Mouse (Mus musculus) ES-E14 (cell line): ENCODE data around the gene Mrln. TPM values are rescaled to one million over a fixed set of nuclear protein-coding genes. Genes with fewer than 3 reads are reported as not detected.
A peak's percentile ranks its signal among the peaks of the same experiment; 100 is the strongest.

Experiments used
- DNase-seq: peaks from one replicate; pipeline ENCODE4 v3.0.0-alpha.2; 2013; ENCODE audit warnings: low read depth, low spot score
- H3K27ac ChIP-seq: 2 replicates; pipeline ENCODE4 v1.5.1; 2012; ENCODE audit warnings: low read depth, mild to moderate bottlenecking, low read length, moderate library complexity, mixed read lengths; ENCODE audit not compliant: poor library complexity, insufficient read depth, severe bottlenecking
- H3K36me3 ChIP-seq: 2 replicates; pipeline ENCODE4 v1.6.1; 2012; ENCODE audit warnings: mild to moderate bottlenecking, low read length, moderate library complexity, mixed read lengths; ENCODE audit not compliant: control insufficient read depth, poor library complexity, insufficient read depth, severe bottlenecking
- H3K4me1 ChIP-seq, 2 experiments: fragments of 150-350 bp in 1 of 2; sonication (generic) in 1 of 2; 2 replicates each; pipeline ENCODE4 v1.6.1; 2012; ENCODE audit warnings: low read length in 2 of 2, mild to moderate bottlenecking in 1 of 2, mixed read lengths in 1 of 2; ENCODE audit not compliant: control insufficient read depth in 2 of 2, insufficient read depth in 2 of 2, poor library complexity in 1 of 2
- H3K4me3 ChIP-seq, 2 experiments: fragments of 150-350 bp in 1 of 2; sonication (generic) in 1 of 2; 2 replicates each; pipeline ENCODE4 v1.5.1; 2012; ENCODE audit warnings: low read length in 2 of 2, low read depth in 1 of 2, mild to moderate bottlenecking in 1 of 2, mixed read lengths in 1 of 2; ENCODE audit not compliant: insufficient read depth in 1 of 2, poor library complexity in 1 of 2, severe bottlenecking in 1 of 2
- H3K9ac ChIP-seq: 2 replicates; pipeline ENCODE4 v1.6.1; 2012; ENCODE audit warnings: low read depth, mild to moderate bottlenecking, low read length, mixed read lengths; ENCODE audit not compliant: poor library complexity, insufficient read depth, severe bottlenecking
- H3K9me3 ChIP-seq: fragments of 150-350 bp; sonication (generic); 2 replicates; pipeline ENCODE4 v1.6.1; 2012; ENCODE audit warnings: low read depth, mild to moderate bottlenecking, low read length; ENCODE audit not compliant: control insufficient read depth, insufficient read depth
- CHD2 ChIP-seq: IDR thresholded peaks from 2 replicates; pipeline ENCODE4 v1.6.1; 2014; ENCODE audit warnings: mild to moderate bottlenecking, low read depth, low read length, inconsistent platforms
- HCFC1 ChIP-seq: IDR thresholded peaks from 2 replicates; pipeline ENCODE4 v1.6.1; 2012; ENCODE audit warnings: low read length, inconsistent platforms, borderline replicate concordance; ENCODE audit not compliant: insufficient read depth
- MAFK ChIP-seq: IDR thresholded peaks from 2 replicates; pipeline ENCODE4 v1.6.1; 2014; ENCODE audit warnings: mild to moderate bottlenecking, low read depth, low read length, inconsistent platforms; ENCODE audit not compliant: insufficient read depth
- ZC3H11A ChIP-seq: IDR thresholded peaks from 2 replicates; pipeline ENCODE4 v1.6.1; 2012; ENCODE audit warnings: low read depth, mild to moderate bottlenecking, inconsistent platforms, low read length, borderline replicate concordance
- ZNF384 ChIP-seq: IDR thresholded peaks from 2 replicates; pipeline ENCODE4 v1.6.1; 2012; ENCODE audit warnings: low read depth, low read length, inconsistent platforms
- in situ Hi-C, 2 experiments: fragments of 600-800 bp; cut with MboI; formaldehyde crosslinking; loops; one replicate each; pipeline ENCODE4 v1.15.1; 2025; ENCODE audit warnings: low sequenced_read_pairs in 2 of 2, inconsistent platforms in 1 of 2; ENCODE audit not compliant: unreplicated experiment in 2 of 2
- total RNA-seq: library from RNA; depleted of rRNA; stranded (reverse); fragments of 300-350 nt; gene quantifications from 2 replicates; pipeline ENCODE4 v1.2.3, GENCODE M21; 2012

Mrln gene
- total RNA-seq, 1 experiment = not detected

- TF ChIP-seq CHD2 = no peak
- TF ChIP-seq ZC3H11A = no peak
- no peak for TF ChIP-seq MAFK
- no peak for TF ChIP-seq ZNF384
- no peak for TF ChIP-seq HCFC1
- peak; percentile 37 for DNase-seq
- no peak overlapping the region for H3K9ac ChIP-seq
- no peak overlapping the region; the same call in 1 of the 2 replicates for H3K27ac ChIP-seq
- H3K4me1 ChIP-seq = peaks cover 0 to 14% of the 10 kb centered on the region in 2 experiments; a peak in 3 of 4 replicates
- in situ Hi-C loops = no loop called here
- no peak overlapping the region for H3K4me3 ChIP-seq
- H3K9me3 ChIP-seq = no peaks in the 10 kb centered on the region
- H3K36me3 ChIP-seq = peaks cover 35% of the 10 kb centered on the region
These were observed 14.6 kb upstream of the Mrln start for GRCm38 (mm10) chr10:70189864-70190263.

- peaks cover 5 to 10% of the 10 kb centered on the region in 2 experiments; a peak in 3 of 4 replicates for H3K4me1 ChIP-seq
- TF ChIP-seq MAFK (no peak), ZNF384 (no peak), CHD2 (no peak), ZC3H11A (no peak), HCFC1 (no peak)
- peaks cover 15% of the 10 kb centered on the region; the same call in 1 of the 2 replicates for H3K36me3 ChIP-seq
- no peaks in the 10 kb centered on the region for H3K9me3 ChIP-seq
- no peak for DNase-seq
- H3K4me3 ChIP-seq = no peak overlapping the region
- in situ Hi-C loops = no loop called here
- H3K9ac ChIP-seq = no peak overlapping the region
- no peak overlapping the region for H3K27ac ChIP-seq
These were observed 10.2 kb upstream of the Mrln start for GRCm38 (mm10) chr10:70194283-70194682.

GRCm38 (mm10) chr10:70195279-70195678, 9.2 kb upstream of the Mrln start:
- Histone ChIP-seq H3K27ac (no peak overlapping the region), H3K4me1 (peaks cover 5 to 7% of the 10 kb centered on the region in 2 experiments; a peak in 3 of 4 replicates), H3K36me3 (peaks cover 11% of the 10 kb centered on the region; the same call in 1 of the 2 replicates), H3K9me3 (no peaks in the 10 kb centered on the region), H3K9ac (no peak overlapping the region), H3K4me3 (no peak overlapping the region)
- no peak for TF ChIP-seq CHD2
- TF ChIP-seq ZC3H11A = no peak
- TF ChIP-seq ZNF384 = no peak
- no peak for TF ChIP-seq MAFK
- no peak for TF ChIP-seq HCFC1
- no peak for DNase-seq
- in situ Hi-C loops = no loop called here

- peak; percentile 46 for DNase-seq
- Histone ChIP-seq H3K36me3 (peaks cover 11% of the 10 kb centered on the region; the same call in 1 of the 2 replicates), H3K9me3 (no peaks in the 10 kb centered on the region), H3K4me3 (no peak overlapping the region), H3K4me1 (peaks cover 5 to 7% of the 10 kb centered on the region in 2 experiments; a peak in 3 of 4 replicates), H3K9ac (no peak overlapping the region), H3K27ac (no peak overlapping the region)
- TF ChIP-seq ZNF384 = no peak
- TF ChIP-seq CHD2 = no peak
- TF ChIP-seq ZC3H11A = peak; percentile 55; the same call in 1 of the 2 replicates
- no peak for TF ChIP-seq MAFK
- no peak for TF ChIP-seq HCFC1
- in situ Hi-C loops = no loop called here
These were observed 8.7 kb upstream of the Mrln start for GRCm38 (mm10) chr10:70195786-70196185.
